In the genomic region with DNA sequence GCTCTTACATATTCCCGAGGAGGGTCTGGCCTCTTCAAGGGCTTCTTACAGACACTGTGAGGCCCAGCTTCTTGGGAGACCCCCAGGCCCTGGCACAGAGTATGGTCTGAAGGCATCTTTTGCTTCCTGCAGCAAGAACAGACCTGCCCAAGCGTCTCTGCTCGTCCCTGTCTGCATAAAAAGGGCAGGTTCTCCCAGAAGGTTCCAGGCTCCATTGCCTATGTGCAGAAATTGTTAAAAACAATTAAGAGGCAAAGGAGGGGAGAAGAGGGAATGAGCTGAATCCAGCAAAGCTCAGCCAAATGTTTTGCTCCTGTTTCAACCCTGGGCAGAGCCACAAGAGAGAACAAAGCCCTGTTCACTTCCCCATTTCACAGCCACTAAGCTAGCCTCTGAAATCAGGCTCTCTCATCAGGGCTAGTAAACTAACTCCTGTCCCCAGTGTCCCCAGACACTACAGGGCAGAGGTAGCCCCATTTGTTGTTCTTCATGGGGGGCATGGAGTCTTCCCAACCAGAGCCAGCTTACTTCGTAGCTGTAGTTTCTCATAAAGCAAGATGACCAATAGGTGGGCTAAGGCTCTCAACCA, we compare ENCODE assay signal across 8 mouse cellular contexts. TPM values are rescaled to one million over a fixed set of nuclear protein-coding genes. Genes with fewer than 3 reads are reported as not detected.
DNase-seq lines count a peak whose midpoint lies in the region; ATAC-seq and TF ChIP-seq lines count a peak whose summit lies in the region.

No protein-coding gene starts in this region.

- TF ChIP-seq CTCF in liver, postnatal 0 days (IDR thresholded peaks at IDR 0.05; ENCODE audit: low read depth): no peak
- TF ChIP-seq CTCF in stomach, postnatal 0 days (IDR thresholded peaks at IDR 0.05; ENCODE audit: low read depth): no peak

- H3K27ac ChIP-seq in heart, embryonic 13.5 days (replicated peaks): peak overlapping the region; percentile 89
- peak overlapping the region; percentile 95 for H3K27ac ChIP-seq in liver, postnatal 0 days (ENCODE audit: low read depth)
- peak overlapping the region; percentile 98 for H3K27ac ChIP-seq in stomach, postnatal 0 days (replicated peaks)

- no peaks in the 10 kb centered on the region for H3K27me3 ChIP-seq in heart, embryonic 13.5 days (replicated peaks)
- H3K27me3 ChIP-seq in liver, postnatal 0 days (ENCODE audit: insufficient read depth, low read length): no peaks in the 10 kb centered on the region
- H3K27me3 ChIP-seq in stomach, postnatal 0 days (ENCODE audit: control insufficient read depth, insufficient read depth, low read length): no peaks in the 10 kb centered on the region

- peak overlapping the region; percentile 68 for H3K4me2 ChIP-seq in heart, embryonic 13.5 days
- peak overlapping the region; percentile 71 for H3K4me2 ChIP-seq in liver, postnatal 0 days (ENCODE audit: low read depth, low read length)
- peak overlapping the region; percentile 58 for H3K4me2 ChIP-seq in stomach, postnatal 0 days (replicated peaks; ENCODE audit: low read depth)

- peak overlapping the region; percentile 37 for H3K4me3 ChIP-seq in heart, embryonic 13.5 days
- no peak overlapping the region for H3K4me3 ChIP-seq in liver, postnatal 0 days (ENCODE audit: low read depth, low read length)
- H3K4me3 ChIP-seq in stomach, postnatal 0 days (ENCODE audit: low read depth, low read length): peak overlapping the region; percentile 24; the same call in 1 of the 2 replicates

- 41% methylated on average over 4 of the region's 4 CpGs for WGBS in heart, embryonic 13.5 days
- 27% methylated on average over 4 of the region's 4 CpGs for WGBS in liver, postnatal 0 days (ENCODE audit: insufficient replicate concordance)
- WGBS in stomach, postnatal 0 days: 43% methylated on average over 4 of the region's 4 CpGs

- no peaks in the 10 kb centered on the region for H3K36me3 ChIP-seq in heart, embryonic 13.5 days
- H3K36me3 ChIP-seq in liver, postnatal 0 days (replicated peaks; ENCODE audit: insufficient read depth, low read length): no peaks in the 10 kb centered on the region
- H3K36me3 ChIP-seq in stomach, postnatal 0 days (ENCODE audit: control insufficient read depth, insufficient read depth, low read length): no peaks in the 10 kb centered on the region

- ATAC-seq in activated CD4-positive, CD25-positive, alpha-beta regulatory T cell, adult 4 months: peak; percentile 5
- ATAC-seq in heart, embryonic 13.5 days (ENCODE audit: extremely low read depth, insufficient number of reproducible peaks, low FRiP score, low TSS enrichment): no peak
- ATAC-seq in liver, postnatal 0 days: no peak
- no peak for ATAC-seq in stomach, postnatal 0 days (ENCODE audit: low FRiP score, low TSS enrichment)

- no peak for TF ChIP-seq EP300 in liver, postnatal 0 days (IDR thresholded peaks at IDR 0.05; ENCODE audit: low read depth)
- TF ChIP-seq EP300 in stomach, postnatal 0 days (optimal IDR thresholded peaks at IDR 0.05): no peak

- no peaks in the 10 kb centered on the region for H3K9me3 ChIP-seq in heart, embryonic 13.5 days
- H3K9me3 ChIP-seq in liver, postnatal 0 days (ENCODE audit: low read length): no peaks in the 10 kb centered on the region
- H3K9me3 ChIP-seq in stomach, postnatal 0 days (ENCODE audit: control insufficient read depth, low read length): no peaks in the 10 kb centered on the region

- H3K9ac ChIP-seq in heart, embryonic 13.5 days: peak overlapping the region; percentile 72
- peak overlapping the region; percentile 61 for H3K9ac ChIP-seq in liver, postnatal 0 days (replicated peaks)
- H3K9ac ChIP-seq in stomach, postnatal 0 days (ENCODE audit: low read length): peak overlapping the region; percentile 63

- H3K4me1 ChIP-seq in heart, embryonic 13.5 days: peaks cover 41% of the 10 kb centered on the region
- H3K4me1 ChIP-seq in liver, postnatal 0 days (ENCODE audit: insufficient read depth): peaks cover 43% of the 10 kb centered on the region
- H3K4me1 ChIP-seq in stomach, postnatal 0 days (replicated peaks; ENCODE audit: control insufficient read depth, insufficient read depth): peaks cover 15% of the 10 kb centered on the region

- DNase-seq in gastrocnemius, adult 18-20 months (ENCODE audit: low spot score): peak; percentile 7
- DNase-seq in gastrocnemius, postnatal 25 days: no peak
- no peak for DNase-seq in liver, postnatal 0 days
- DNase-seq in stomach, postnatal 0 days (ENCODE audit: low spot score): no peak
- no peak for DNase-seq in layer of hippocampus, postnatal 36 days
- no peak for DNase-seq in right cerebral cortex, postnatal 36 days (ENCODE audit: low spot score in 2 of 2)

RNA-seq across cellular contexts. Expression of gene Vcpkmt, which starts 44.4 kb away (rescaled TPM):
- 1 to 10 TPM; 4.2 to 4.7 TPM for total RNA-seq in gastrocnemius, adult 18-20 months (2021)
- total RNA-seq in gastrocnemius, postnatal 25 days (2021): 1 to 10 TPM; 3.5 to 4.2 TPM
- polyA plus RNA-seq in activated CD4-positive, CD25-positive, alpha-beta regulatory T cell, adult 4 months (2017; shearing (Covaris generic)): 10 to 100 TPM; 14.1 to 19.5 TPM
- 16.3 and 19.6 TPM in 2 replicates for polyA plus RNA-seq in heart, embryonic 13.5 days (2015; fragmentation: Nextera tagmentation; extraction: Ambion mirVana)
- polyA plus RNA-seq in liver, postnatal 0 days (2015; fragmentation: Nextera tagmentation; extraction: Ambion mirVana): 7.0 and 9.1 TPM in 2 replicates
- polyA plus RNA-seq in stomach, postnatal 0 days (2015; fragmentation: Nextera tagmentation; extraction: Ambion mirVana): 24.4 and 24.7 TPM in 2 replicates
- 10 to 100 TPM; 18.2 to 19.3 TPM for total RNA-seq in layer of hippocampus, postnatal 36 days (2021)
